Comparison of ENCODE assay signal across 28 mouse cellular contexts in genomic region chr19:32268562-32268961, GRCm38 (mm10).
A peak's percentile ranks its signal among the peaks of the same experiment; 100 is the strongest.
DNase-seq lines count a peak whose midpoint lies in the region; ATAC-seq and TF ChIP-seq lines count a peak whose summit lies in the region.
"Had no signal": no experiment of that assay in that cellular context is flagged by ENCODE, and none has a peak within 500 bp of the region (broad histone marks: within the 10 kb centered on the region; RNA-seq: fewer than 3 reads in every experiment).

No protein-coding gene starts in this region.

- H3K36me3 ChIP-seq in kidney, embryonic 16.5 days (ENCODE audit: insufficient read depth, low read length), result no peaks in the 10 kb centered on the region
- H3K36me3 ChIP-seq in intestine, postnatal 0 days (ENCODE audit: control insufficient read depth, insufficient read depth), result no peaks in the 10 kb centered on the region
- H3K36me3 ChIP-seq: heart, embryonic 12.5 days; hindbrain, embryonic 13.5 days; midbrain, embryonic 13.5 days; neural tube, embryonic 15.5 days had no signal

- no peak overlapping the region for H3K9ac ChIP-seq in kidney, embryonic 16.5 days (replicated peaks; ENCODE audit: low read length)
- no peak overlapping the region for H3K9ac ChIP-seq in intestine, postnatal 0 days (ENCODE audit: low read depth, low read length)
- H3K9ac ChIP-seq: heart, embryonic 12.5 days; hindbrain, embryonic 13.5 days; liver, embryonic 14.5 days; midbrain, embryonic 13.5 days; neural tube, embryonic 15.5 days had no signal

- peak overlapping the region; percentile 1; the same call in 1 of the 2 replicates for H3K27ac ChIP-seq in kidney, embryonic 16.5 days (ENCODE audit: low read length)
- H3K27ac ChIP-seq in intestine, postnatal 0 days (ENCODE audit: low read depth, low read length), result no peak overlapping the region
- H3K27ac ChIP-seq: hindbrain, embryonic 13.5 days; kidney, postnatal 0 days; liver, embryonic 14.5 days; macrophage; midbrain, embryonic 13.5 days; neural tube, embryonic 15.5 days had no signal

- no peak overlapping the region for H3K4me2 ChIP-seq in kidney, embryonic 16.5 days (replicated peaks; ENCODE audit: low read depth, low read length)
- no peak overlapping the region for H3K4me2 ChIP-seq in intestine, postnatal 0 days (replicated peaks; ENCODE audit: low read depth)
- H3K4me2 ChIP-seq: heart, embryonic 12.5 days; hindbrain, embryonic 13.5 days; midbrain, embryonic 13.5 days; neural tube, embryonic 15.5 days had no signal

- no peak overlapping the region for H3K4me3 ChIP-seq in kidney, embryonic 16.5 days (ENCODE audit: low read length)
- H3K4me3 ChIP-seq in intestine, postnatal 0 days (ENCODE audit: low read depth, low read length), result no peak overlapping the region
- H3K4me3 ChIP-seq: heart, adult 2 months; heart, embryonic 12.5 days; hindbrain, embryonic 13.5 days; midbrain, embryonic 13.5 days; neural tube, embryonic 15.5 days had no signal

- 0 out of 2 replicates have a peak, but pooled peaks have one; percentile 10 for ATAC-seq in kidney, embryonic 16.5 days (ENCODE audit: low FRiP score, low TSS enrichment)
- ATAC-seq in intestine, postnatal 0 days, result no peak
- ATAC-seq: forebrain, embryonic 14.5 days; midbrain, embryonic 13.5 days; Patski had no signal

- H3K27me3 ChIP-seq in kidney, embryonic 16.5 days (ENCODE audit: insufficient read depth, low read length), result no peaks in the 10 kb centered on the region
- no peaks in the 10 kb centered on the region for H3K27me3 ChIP-seq in intestine, postnatal 0 days (replicated peaks; ENCODE audit: control insufficient read depth, insufficient read depth, low read length)
- H3K27me3 ChIP-seq: heart, embryonic 12.5 days; hindbrain, embryonic 13.5 days; midbrain, embryonic 13.5 days; neural tube, embryonic 15.5 days; Patski had no signal

- no peak for TF ChIP-seq CTCF in intestine, postnatal 0 days (IDR thresholded peaks at IDR 0.05; ENCODE audit: low read depth)

- H3K4me1 ChIP-seq in kidney, embryonic 16.5 days (ENCODE audit: insufficient read depth, low read length), result peaks cover 35% of the 10 kb centered on the region
- peaks cover 11% of the 10 kb centered on the region; the same call in 1 of the 2 replicates for H3K4me1 ChIP-seq in intestine, postnatal 0 days (replicated peaks; ENCODE audit: control insufficient read depth, insufficient read depth, low read length)
- H3K4me1 ChIP-seq: neural tube, embryonic 15.5 days had no signal

- 30% methylated on average over 9 of the region's 9 CpGs for WGBS in kidney, embryonic 16.5 days
- 70% methylated on average over 9 of the region's 9 CpGs for WGBS in intestine, postnatal 0 days

- H3K9me3 ChIP-seq in kidney, embryonic 16.5 days (ENCODE audit: low read length), result no peaks in the 10 kb centered on the region
- H3K9me3 ChIP-seq in intestine, postnatal 0 days (ENCODE audit: control insufficient read depth), result no peaks in the 10 kb centered on the region
- H3K9me3 ChIP-seq: heart, embryonic 12.5 days; hindbrain, embryonic 13.5 days; midbrain, embryonic 13.5 days; neural tube, embryonic 15.5 days had no signal

- no peak for DNase-seq in kidney, postnatal 10 days
- DNase-seq in CD4-positive helper T cell, adult 2 months (ENCODE audit: low read depth, low spot score), result peak; percentile 46
- peak; percentile 34 for DNase-seq in T-cell, adult 2 months (ENCODE audit: low spot score)
- peak; percentile 61 for DNase-seq in thymus, postnatal 14 days
- no peak for DNase-seq in right cerebral cortex, postnatal 4 days
- DNase-seq: adrenal gland, postnatal 14 days; B cell, adult 2 months; cerebellum, adult 18-20 months; cerebellum, postnatal 25 days; heart, adult 2 months; heart, postnatal 4 days; kidney, adult 11 months; liver; lung, adult 2 months; lung, postnatal 10 days; retina, postnatal 1 day; right cerebral cortex, postnatal 14 days had no signal

Comparison
In these comparisons a context has a peak if more than half of its experiments do, and no peak if none do; other contexts are left out.
1. DNase-seq: peak in CD4-positive helper T cell, adult 2 months (single experiment), T-cell, adult 2 months (single experiment) and thymus, postnatal 14 days (single experiment); none in kidney, postnatal 10 days (single experiment) and right cerebral cortex, postnatal 4 days (single experiment).